Mouse (Mus musculus): Measurements from ENCODE around the gene Mettl9.

GRCm38 (mm10) chr7:121014486-121014885 lies 19.8 kb upstream of the Mettl9 start:
- TF ChIP-seq CTCF (IDR thresholded peaks at IDR 0.05; ENCODE audit: low read depth) (no peak), EP300 (IDR thresholded peaks at IDR 0.05; ENCODE audit: low read depth) (no peak)
